Mouse (Mus musculus) cerebellum, adult 2 months (tissue): ENCODE results near the gene Siglecf.

Experiments
- CTCF ChIP-seq: fragments of 200-500 bp; IDR thresholded peaks from 2 replicates; pipeline ENCODE4 v1.5.1; 2011; ENCODE audit warnings: low read depth, mild to moderate bottlenecking, control low read depth, low read length, moderate library complexity, borderline replicate concordance; ENCODE audit not compliant: insufficient read depth
- POLR2A ChIP-seq: fragments of 200-500 bp; IDR thresholded peaks from 2 replicates; pipeline ENCODE4 v1.6.1; 2011; ENCODE audit warnings: low read length, control low read depth, borderline replicate concordance; ENCODE audit not compliant: insufficient read depth

DNA sequence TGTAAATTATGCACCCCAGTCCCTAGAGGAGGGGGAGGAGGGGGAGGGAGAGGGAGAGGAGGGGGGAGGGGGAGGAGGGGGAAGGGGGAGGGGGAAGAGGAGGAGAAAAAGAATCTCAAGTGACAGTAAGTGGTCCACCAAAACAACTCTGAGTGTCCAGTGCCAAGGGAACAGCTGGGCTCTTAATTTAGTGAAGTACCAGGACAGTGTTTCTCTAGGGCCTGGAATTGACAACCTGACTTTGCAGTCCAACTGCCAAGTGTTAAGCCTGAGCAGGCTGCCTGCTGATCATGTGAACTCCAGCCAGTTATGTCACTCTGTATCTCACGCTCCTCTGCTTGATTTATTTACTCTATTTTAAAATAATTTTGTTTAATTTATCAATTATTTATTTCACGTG is 17.2 kb upstream of the Siglecf start:
- TF ChIP-seq CTCF: no peak
- TF ChIP-seq POLR2A: no peak
